Mouse (Mus musculus): ENCODE data around the gene Snx11. TPM values are rescaled to one million over a fixed set of nuclear protein-coding genes. Genes with fewer than 3 reads are reported as not detected.
A peak's percentile ranks its signal among the peaks of the same experiment; 100 is the strongest.
"Not testable (repeated sequence)": the region's sequence is repeated elsewhere in the genome, so short reads cannot be mapped to it uniquely, and the experiment has no call there.

Gene Snx11
- polyA plus RNA-seq, 1 experiment from 2014 or later: 25.7 TPM

DNA sequence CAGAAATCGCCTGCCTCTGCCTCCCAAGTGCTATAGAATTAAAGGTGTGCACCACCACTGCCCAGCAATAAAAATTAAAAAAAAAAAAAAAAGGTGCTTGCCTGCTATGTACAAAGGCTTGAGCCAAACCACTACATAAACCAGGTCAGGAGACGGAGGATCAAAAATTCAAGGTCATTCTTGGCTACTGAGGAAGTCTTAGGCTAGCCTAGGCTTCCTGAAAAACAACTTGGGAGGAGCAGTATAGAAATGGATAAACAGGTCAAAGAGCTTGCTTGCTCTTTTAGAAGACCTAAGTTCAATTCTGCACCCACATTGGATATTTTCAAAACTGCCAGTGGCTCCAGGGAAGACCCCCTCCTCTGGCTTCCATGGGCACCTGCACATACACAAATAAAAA lies 37.1 kb upstream of the Snx11 start:
- H3K36me3 ChIP-seq (replicated peaks): peaks cover 98% of the 10 kb centered on the region
- no peak overlapping the region for H3K27ac ChIP-seq
- DNase-seq (ENCODE audit: extremely low spot score, low spot score): no peak
- no peak overlapping the region for H3K4me3 ChIP-seq
- H3K4me1 ChIP-seq: peaks cover 4% of the 10 kb centered on the region; the same call in 1 of the 2 replicates
- 86% methylated on average over 2 of the region's 2 CpGs for WGBS
- H3K27me3 ChIP-seq (ENCODE audit: poor library complexity, severe bottlenecking): no peaks in the 10 kb centered on the region
- no peaks in the 10 kb centered on the region for H3K9me3 ChIP-seq

DNA sequence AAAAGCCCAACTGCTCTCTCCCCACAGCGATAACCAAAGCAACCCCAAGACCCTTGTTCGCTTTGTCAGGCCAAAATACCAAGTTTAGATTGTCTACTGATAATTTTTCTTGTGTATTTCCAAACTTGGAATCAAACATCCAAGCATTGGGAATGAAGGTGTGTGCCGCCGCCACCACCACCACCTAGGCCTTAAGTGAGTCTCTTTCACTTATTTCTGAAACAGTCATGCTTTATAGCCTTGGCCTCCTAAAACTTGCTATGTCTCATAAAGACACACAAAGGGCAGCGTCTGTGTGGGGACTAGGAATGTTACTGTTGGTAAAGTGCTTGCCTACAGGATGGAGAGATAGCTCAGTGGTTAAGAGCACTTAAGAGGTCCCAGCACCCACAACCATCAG lies 36.6 kb upstream of the Snx11 start:
- 89% methylated on average over 5 of the region's 5 CpGs for WGBS
- no peaks in the 10 kb centered on the region for H3K9me3 ChIP-seq
- H3K27ac ChIP-seq: no peak overlapping the region
- DNase-seq (ENCODE audit: extremely low spot score, low spot score): no peak
- H3K27me3 ChIP-seq (ENCODE audit: poor library complexity, severe bottlenecking): no peaks in the 10 kb centered on the region
- H3K4me1 ChIP-seq: peaks cover 4% of the 10 kb centered on the region; the same call in 1 of the 2 replicates
- no peak overlapping the region for H3K4me3 ChIP-seq
- peaks cover 98% of the 10 kb centered on the region for H3K36me3 ChIP-seq (replicated peaks)

DNA sequence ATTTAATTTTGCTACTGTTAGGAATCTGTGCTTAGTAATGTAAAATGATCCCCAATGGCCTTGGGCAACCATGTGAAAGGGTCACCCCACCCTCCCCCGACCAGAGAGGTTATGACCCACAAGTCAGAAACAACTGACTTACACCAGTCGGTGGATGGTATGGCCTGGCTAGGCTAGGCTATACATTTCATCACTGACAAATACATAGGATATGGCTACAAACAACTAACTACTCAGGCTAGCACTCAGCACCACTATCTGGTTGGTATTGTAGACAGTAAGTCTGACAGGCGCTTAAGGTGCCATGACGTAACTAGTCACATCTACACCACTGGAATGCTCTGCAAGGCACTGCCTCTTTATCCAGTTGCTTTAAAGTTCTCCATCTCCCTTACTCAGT lies 36.1 kb upstream of the Snx11 start:
- H3K4me3 ChIP-seq: no peak overlapping the region
- no peaks in the 10 kb centered on the region for H3K27me3 ChIP-seq (ENCODE audit: poor library complexity, severe bottlenecking)
- H3K4me1 ChIP-seq: peaks cover 4% of the 10 kb centered on the region; the same call in 1 of the 2 replicates
- no peak for DNase-seq (ENCODE audit: extremely low spot score, low spot score)
- H3K9me3 ChIP-seq: no peaks in the 10 kb centered on the region
- WGBS: 84% methylated on average over 4 of the region's 4 CpGs
- H3K36me3 ChIP-seq (replicated peaks): peaks cover 98% of the 10 kb centered on the region
- H3K27ac ChIP-seq: no peak overlapping the region

GRCm38 (mm10) chr11:96811188-96811587 lies 33.8 kb upstream of the Snx11 start:
- WGBS: 93% methylated on average over 1 of the region's 1 CpGs
- H3K36me3 ChIP-seq (replicated peaks): peaks cover 98% of the 10 kb centered on the region
- not testable (repeated sequence) for H3K4me3 ChIP-seq; H3K4me1 ChIP-seq; DNase-seq (ENCODE audit: extremely low spot score, low spot score); H3K9me3 ChIP-seq; H3K27me3 ChIP-seq (ENCODE audit: poor library complexity, severe bottlenecking); H3K27ac ChIP-seq

- Histone ChIP-seq H3K27ac (no peak overlapping the region), H3K27me3 (ENCODE audit: poor library complexity, severe bottlenecking) (no peaks in the 10 kb centered on the region), H3K4me1 (no peaks in the 10 kb centered on the region), H3K4me3 (no peak overlapping the region), H3K9me3 (no peaks in the 10 kb centered on the region), H3K36me3 (replicated peaks) (peaks cover 98% of the 10 kb centered on the region)
- WGBS: 93% methylated on average over 6 of the region's 6 CpGs
- DNase-seq (ENCODE audit: extremely low spot score, low spot score): no peak
Observed at GRCm38 (mm10) chr11:96809562-96810235, 32.3 kb upstream of the Snx11 start.

- Histone ChIP-seq H3K9me3 (no peaks in the 10 kb centered on the region), H3K36me3 (replicated peaks) (peaks cover 100% of the 10 kb centered on the region), H3K27me3 (ENCODE audit: poor library complexity, severe bottlenecking) (no peaks in the 10 kb centered on the region), H3K4me1 (no peaks in the 10 kb centered on the region), H3K4me3 (no peak overlapping the region), H3K27ac (no peak overlapping the region)
- WGBS: 76% methylated on average over 1 of the region's 1 CpGs
- DNase-seq (ENCODE audit: extremely low spot score, low spot score): no peak
Observed at GRCm38 (mm10) chr11:96808066-96808465, 30.7 kb upstream of the Snx11 start.

DNA sequence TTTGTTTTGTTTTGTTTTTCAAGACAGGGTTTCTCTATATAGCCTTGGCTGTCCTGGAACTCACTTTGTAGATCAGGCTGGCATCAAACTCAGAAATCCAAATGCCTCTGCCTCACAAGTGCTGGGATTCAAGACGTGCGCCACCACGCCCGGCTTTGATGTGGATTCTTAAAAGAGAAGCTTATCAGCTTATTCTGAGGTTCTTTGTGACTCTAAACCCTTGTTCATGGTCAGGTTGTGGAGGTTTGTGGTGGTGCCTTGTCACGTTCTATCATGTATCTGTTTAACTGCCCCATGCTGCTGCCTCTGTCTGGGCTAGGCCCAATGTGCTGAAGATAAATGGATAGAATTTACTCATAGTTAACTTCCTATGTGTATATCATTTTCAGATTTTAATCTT lies 28.2 kb upstream of the Snx11 start:
- Histone ChIP-seq H3K36me3 (replicated peaks) (peaks cover 99% of the 10 kb centered on the region), H3K4me3 (no peak overlapping the region), H3K9me3 (no peaks in the 10 kb centered on the region), H3K27me3 (ENCODE audit: poor library complexity, severe bottlenecking) (no peaks in the 10 kb centered on the region), H3K27ac (no peak overlapping the region), H3K4me1 (no peaks in the 10 kb centered on the region)
- no peak for DNase-seq (ENCODE audit: extremely low spot score, low spot score)
- WGBS: 91% methylated on average over 5 of the region's 5 CpGs

DNA sequence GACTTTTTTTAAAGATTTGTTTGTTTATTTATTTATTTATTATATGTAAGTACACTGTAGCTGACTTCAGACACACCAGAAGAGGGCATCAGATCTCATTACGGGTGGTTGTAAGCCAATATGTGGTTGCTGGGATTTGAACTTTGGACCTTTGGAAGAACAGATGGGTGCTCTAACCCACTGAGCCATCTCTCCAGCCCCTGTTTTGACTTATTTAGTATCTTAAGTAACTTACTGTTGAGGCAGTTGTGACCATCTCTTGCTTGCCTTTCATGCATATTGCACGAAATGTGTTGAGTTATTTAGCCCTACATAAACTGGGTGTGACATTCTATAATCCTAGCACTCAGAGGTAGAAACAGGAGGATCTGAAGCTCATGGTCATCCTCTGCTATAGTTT lies 22.2 kb upstream of the Snx11 start:
- 95% methylated on average over 2 of the region's 2 CpGs for WGBS
- H3K4me1 ChIP-seq: no peaks in the 10 kb centered on the region
- no peak for DNase-seq (ENCODE audit: extremely low spot score, low spot score)
- no peaks in the 10 kb centered on the region for H3K9me3 ChIP-seq
- no peak overlapping the region for H3K4me3 ChIP-seq
- H3K36me3 ChIP-seq (replicated peaks): peaks cover 99% of the 10 kb centered on the region
- H3K27me3 ChIP-seq (ENCODE audit: poor library complexity, severe bottlenecking): no peaks in the 10 kb centered on the region
- no peak overlapping the region for H3K27ac ChIP-seq

DNA sequence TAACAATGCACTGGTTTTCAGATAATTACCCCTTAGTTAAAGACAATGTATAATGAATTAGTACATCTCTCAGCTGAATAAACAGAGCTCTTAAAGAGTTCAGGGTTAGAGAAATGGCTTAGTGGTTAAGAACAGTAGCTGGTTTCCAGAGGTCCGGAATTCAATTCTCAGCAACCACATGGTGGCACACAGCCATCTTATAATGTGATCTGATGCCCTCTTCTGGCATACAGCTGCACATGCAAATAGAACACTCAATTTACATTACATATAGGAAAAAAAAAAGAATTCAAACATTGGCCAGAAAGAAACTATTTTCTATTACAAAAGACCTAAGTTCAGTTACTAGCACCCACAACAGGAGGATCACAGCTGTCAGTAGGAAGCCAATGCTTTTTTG lies 19.2 kb upstream of the Snx11 start:
- H3K36me3 ChIP-seq (replicated peaks): peaks cover 96% of the 10 kb centered on the region

GRCm38 (mm10) chr11:96796081-96796480 lies 18.7 kb upstream of the Snx11 start:
- DNase-seq (ENCODE audit: extremely low spot score, low spot score): no peak
- Histone ChIP-seq H3K4me3 (no peak overlapping the region), H3K9me3 (no peaks in the 10 kb centered on the region), H3K36me3 (replicated peaks) (peaks cover 96% of the 10 kb centered on the region), H3K27ac (no peak overlapping the region), H3K27me3 (ENCODE audit: poor library complexity, severe bottlenecking) (no peaks in the 10 kb centered on the region), H3K4me1 (peaks cover 31% of the 10 kb centered on the region)
- 99% methylated on average over 2 of the region's 2 CpGs for WGBS

More for the DNA sequence above, 19.2 kb upstream of the Snx11 start:
- no peaks in the 10 kb centered on the region for H3K9me3 ChIP-seq
- WGBS: 89% methylated on average over 1 of the region's 1 CpGs
- no peak for DNase-seq (ENCODE audit: extremely low spot score, low spot score)
- H3K27ac ChIP-seq: no peak overlapping the region
- H3K4me1 ChIP-seq: peaks cover 26% of the 10 kb centered on the region
- no peak overlapping the region for H3K4me3 ChIP-seq
- H3K27me3 ChIP-seq (ENCODE audit: poor library complexity, severe bottlenecking): no peaks in the 10 kb centered on the region

- H3K4me1 ChIP-seq: peaks cover 37% of the 10 kb centered on the region
- peaks cover 95% of the 10 kb centered on the region for H3K36me3 ChIP-seq (replicated peaks)
- WGBS: 97% methylated on average over 13 of the region's 13 CpGs
- no peak overlapping the region for H3K4me3 ChIP-seq
- H3K9me3 ChIP-seq: no peaks in the 10 kb centered on the region
- DNase-seq (ENCODE audit: extremely low spot score, low spot score): no peak
- no peaks in the 10 kb centered on the region for H3K27me3 ChIP-seq (ENCODE audit: poor library complexity, severe bottlenecking)
- no peak overlapping the region for H3K27ac ChIP-seq
Observed at GRCm38 (mm10) chr11:96795491-96795890, 18.1 kb upstream of the Snx11 start.

DNA sequence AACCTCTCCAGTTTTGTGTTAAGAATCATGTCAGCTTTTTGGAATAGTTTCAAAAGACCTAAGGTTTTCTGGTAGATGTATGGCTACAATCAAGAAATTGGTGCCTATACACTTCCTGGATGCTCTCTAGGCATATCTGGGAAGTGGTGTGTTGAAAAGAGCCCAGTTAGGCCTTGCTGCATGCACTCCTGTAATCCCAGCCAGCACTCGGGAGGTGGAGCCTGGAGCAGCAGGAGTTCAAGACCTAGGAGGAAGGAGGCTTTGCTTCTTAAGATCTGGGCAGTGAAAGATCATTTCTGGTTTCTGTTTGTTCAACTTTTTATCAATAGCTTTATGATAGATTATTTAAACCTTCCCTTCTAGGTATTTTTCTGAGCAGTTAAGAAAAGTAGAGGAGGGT lies 13.3 kb upstream of the Snx11 start:
- Histone ChIP-seq H3K4me1 (peaks cover 64% of the 10 kb centered on the region), H3K27me3 (ENCODE audit: poor library complexity, severe bottlenecking) (no peaks in the 10 kb centered on the region), H3K27ac (no peak overlapping the region), H3K36me3 (replicated peaks) (peaks cover 47% of the 10 kb centered on the region), H3K4me3 (peak overlapping the region; percentile 93), H3K9me3 (no peaks in the 10 kb centered on the region)
- WGBS: 14% methylated on average over 1 of the region's 1 CpGs
- no peak for DNase-seq (ENCODE audit: extremely low spot score, low spot score)

DNA sequence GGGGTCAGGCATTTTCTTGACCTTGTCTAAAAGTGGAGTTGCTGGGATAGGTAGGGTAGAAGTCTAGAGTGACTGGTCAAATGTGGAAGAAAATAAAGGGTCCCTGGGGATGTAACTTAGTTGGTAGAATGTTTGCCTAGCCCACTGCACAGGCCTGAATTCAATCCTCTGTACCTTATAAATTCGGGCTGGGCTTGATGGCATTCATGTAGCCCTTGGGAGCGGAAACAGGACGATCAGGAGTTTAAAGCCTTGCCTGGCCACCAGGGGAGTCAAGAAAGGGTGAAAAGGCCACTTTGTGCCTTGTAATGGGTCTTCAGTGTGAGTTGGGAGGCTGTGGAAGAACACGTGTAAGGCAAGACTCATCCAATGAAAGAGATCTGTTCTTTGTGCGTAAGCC lies 12.6 kb upstream of the Snx11 start:
- H3K27ac ChIP-seq: peak overlapping the region; percentile 99
- H3K36me3 ChIP-seq (replicated peaks): peaks cover 40% of the 10 kb centered on the region
- no peaks in the 10 kb centered on the region for H3K9me3 ChIP-seq
- H3K27me3 ChIP-seq (ENCODE audit: poor library complexity, severe bottlenecking): no peaks in the 10 kb centered on the region
- 8% methylated on average over 5 of the region's 5 CpGs for WGBS
- no peak for DNase-seq (ENCODE audit: extremely low spot score, low spot score)
- H3K4me1 ChIP-seq: peaks cover 64% of the 10 kb centered on the region
- H3K4me3 ChIP-seq: peak overlapping the region; percentile 93
